In the genomic region with DNA sequence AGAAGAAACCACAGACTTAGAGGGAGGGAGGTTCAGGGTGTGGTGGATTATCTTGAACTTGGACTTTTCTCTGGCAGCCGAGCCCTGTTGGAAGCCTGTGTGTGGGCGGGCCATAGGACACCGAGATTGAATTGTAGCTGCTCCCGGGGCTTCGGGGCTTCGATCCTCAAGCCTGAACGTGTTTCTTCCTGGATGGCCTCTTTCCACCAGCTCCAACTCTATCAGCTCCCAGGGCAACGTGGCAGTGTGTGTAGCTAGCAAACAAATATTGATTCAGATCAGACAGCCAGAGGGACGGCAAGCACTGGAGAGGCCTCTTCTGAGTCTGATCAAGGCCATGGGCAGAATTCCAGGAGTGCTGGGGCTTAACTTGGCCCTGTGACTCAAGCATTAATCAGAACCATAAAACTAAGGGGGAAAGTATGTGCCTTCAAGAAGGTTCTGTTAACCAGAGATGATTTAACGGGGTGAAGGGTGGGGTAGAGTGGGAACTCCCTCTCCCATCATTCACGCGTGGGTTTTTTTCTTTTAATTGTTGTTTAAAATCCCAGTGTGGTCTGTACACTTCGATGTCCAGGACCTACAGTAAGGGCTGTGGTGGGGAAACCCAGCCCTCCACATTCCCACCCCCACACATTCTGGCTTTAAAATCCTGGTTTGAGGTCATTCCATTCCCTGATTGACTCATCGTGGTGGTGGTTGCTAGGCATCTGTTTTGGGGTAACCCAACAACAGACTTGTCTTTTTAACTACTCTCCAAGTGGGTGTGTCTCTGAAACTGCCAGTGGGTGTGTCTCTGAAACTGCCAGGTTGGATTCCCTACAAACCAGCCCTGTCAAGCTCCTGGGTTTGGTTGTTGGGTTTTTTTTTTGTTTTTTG, we compare ENCODE assay signal across 9 mouse cellular contexts. TPM values are rescaled to one million over a fixed set of nuclear protein-coding genes. Genes with fewer than 3 reads are reported as not detected.
DNase-seq lines count a peak whose midpoint lies in the region; ATAC-seq and TF ChIP-seq lines count a peak whose summit lies in the region.
"Had no signal": no experiment of that assay in that cellular context is flagged by ENCODE, and none has a peak within 500 bp of the region (broad histone marks: within the 10 kb centered on the region; RNA-seq: fewer than 3 reads in every experiment).

No protein-coding gene starts in this region.

- H3K27ac ChIP-seq in thymus, adult 2 months (ENCODE audit: control insufficient read depth, insufficient read depth, low read length): peak overlapping the region; percentile 30; the same call in 1 of the 2 replicates
- H3K27ac ChIP-seq in hindbrain, embryonic 14.5 days: no peak overlapping the region; the same call in 1 of the 2 replicates
- H3K27ac ChIP-seq: neural tube, embryonic 12.5 days had no signal

- H3K4me3 ChIP-seq in thymus, adult 2 months (ENCODE audit: control insufficient read depth, insufficient read depth, low read length): no peak overlapping the region
- H3K4me3 ChIP-seq in hindbrain, embryonic 14.5 days (replicated peaks; ENCODE audit: low read length): no peak overlapping the region
- H3K4me3 ChIP-seq: neural tube, embryonic 12.5 days had no signal

- 69% methylated on average over 14 of the region's 14 CpGs for WGBS in thymus, adult 2 months
- WGBS in hindbrain, embryonic 14.5 days: 60% methylated on average over 14 of the region's 14 CpGs

- TF ChIP-seq POLR2A in thymus, adult 2 months (IDR thresholded peaks at IDR 0.05; ENCODE audit: control insufficient read depth, extremely low read depth, insufficient read depth, low read length, poor library complexity): no peak

- H3K4me1 ChIP-seq in thymus, adult 2 months (replicated peaks; ENCODE audit: control insufficient read depth, insufficient read depth, low read length): peaks cover 51% of the 10 kb centered on the region
- 0 out of 2 replicates have a peak, but pooled peaks cover 9% of the 10 kb centered on the region for H3K4me1 ChIP-seq in hindbrain, embryonic 14.5 days (replicated peaks; ENCODE audit: control insufficient read depth, insufficient read depth, low read length)

- H3K9me3 ChIP-seq in hindbrain, embryonic 14.5 days (ENCODE audit: control insufficient read depth, low read length): no peaks in the 10 kb centered on the region
- H3K9me3 ChIP-seq: neural tube, embryonic 12.5 days had no signal

- no peak for TF ChIP-seq CTCF in thymus, adult 2 months (IDR thresholded peaks at IDR 0.05; ENCODE audit: borderline replicate concordance, control insufficient read depth, extremely low read depth, insufficient read depth, low read length, poor library complexity)

- no peak for ATAC-seq in hindbrain, embryonic 14.5 days (ENCODE audit: low FRiP score)
- no peak for ATAC-seq in frontal cortex, adult (ENCODE audit: low TSS enrichment)

- no peak overlapping the region for H3K9ac ChIP-seq in hindbrain, embryonic 14.5 days
- H3K9ac ChIP-seq: neural tube, embryonic 12.5 days had no signal

- DNase-seq in thymus, adult 2 months: no peak
- no peak for DNase-seq in thymus, postnatal 14 days
- DNase-seq in gastrocnemius, adult 18-20 months (ENCODE audit: low spot score): peak; percentile 78
- DNase-seq in hindbrain, embryonic 14.5 days (ENCODE audit: low spot score): no peak
- peak; percentile 37 for DNase-seq in liver
- peak; percentile 91 for DNase-seq in ovary, adult 18-20 months (ENCODE audit: low spot score)
- no peak for DNase-seq in left cerebral cortex, adult 9 months (ENCODE audit: low spot score in 2 of 2)

- H3K27me3 ChIP-seq in thymus, adult 2 months (ENCODE audit: control insufficient read depth, insufficient read depth, low read length): no peaks in the 10 kb centered on the region
- peaks cover 21% of the 10 kb centered on the region for H3K27me3 ChIP-seq in hindbrain, embryonic 14.5 days (ENCODE audit: control insufficient read depth, insufficient read depth, low read length)

- H3K36me3 ChIP-seq in thymus, adult 2 months (ENCODE audit: control insufficient read depth, insufficient read depth, low read length): peaks cover 3% of the 10 kb centered on the region; the same call in 1 of the 2 replicates
- H3K36me3 ChIP-seq in hindbrain, embryonic 14.5 days (replicated peaks; ENCODE audit: control insufficient read depth, insufficient read depth): no peaks in the 10 kb centered on the region
- H3K36me3 ChIP-seq: neural tube, embryonic 12.5 days had no signal

- peak overlapping the region; percentile 14; the same call in 1 of the 2 replicates for H3K4me2 ChIP-seq in hindbrain, embryonic 14.5 days (replicated peaks)
- H3K4me2 ChIP-seq: neural tube, embryonic 12.5 days had no signal

RNA-seq across cellular contexts. Expression of gene Anxa2, which starts 4.6 kb away (rescaled TPM):
- 409 and 412 TPM in 2 replicates for polyA plus RNA-seq in thymus, adult 2 months (2012; rRNA removed)
- total RNA-seq in gastrocnemius, adult 18-20 months (2021): 10 to 100 TPM; 29.4 to 53.6 TPM
- 143 and 158 TPM in 2 replicates for polyA plus RNA-seq in hindbrain, embryonic 14.5 days (2014; fragmentation: Nextera tagmentation; extraction: Ambion mirVana)

Comparison
In these comparisons a context has a peak if more than half of its experiments do, and no peak if none do; other contexts are left out.
1. DNase-seq: peak in gastrocnemius, adult 18-20 months (single experiment), liver (single experiment) and ovary, adult 18-20 months (single experiment); none in thymus, adult 2 months (single experiment), thymus, postnatal 14 days (single experiment), hindbrain, embryonic 14.5 days (single experiment) and left cerebral cortex, adult 9 months (0 of 2).